Mouse (Mus musculus): Measurements from ENCODE around the gene Foxo3. TPM values are rescaled to one million over a fixed set of nuclear protein-coding genes. Genes with fewer than 3 reads are reported as not detected.

The Foxo3 gene
- polyA plus RNA-seq, 1 experiment from 2014 or later, result 3.5 TPM

GRCm38 (mm10) chr10:42246483-42246882, 30.1 kb downstream of the Foxo3 start:
- no peak for ATAC-seq
- no peak overlapping the region for H3K4me3 ChIP-seq (replicated peaks)
- no peaks in the 10 kb centered on the region for H3K36me3 ChIP-seq
- no peak overlapping the region for H3K4me2 ChIP-seq (replicated peaks)
- no peak overlapping the region for H3K9ac ChIP-seq (replicated peaks)
- no peaks in the 10 kb centered on the region for H3K9me3 ChIP-seq
- no peak overlapping the region for H3K27ac ChIP-seq
- WGBS, result 80% methylated on average over 3 of the region's 3 CpGs
- peaks cover 14% of the 10 kb centered on the region; the same call in 1 of the 2 replicates for H3K4me1 ChIP-seq (replicated peaks)
- H3K27me3 ChIP-seq, result no peaks in the 10 kb centered on the region

DNA sequence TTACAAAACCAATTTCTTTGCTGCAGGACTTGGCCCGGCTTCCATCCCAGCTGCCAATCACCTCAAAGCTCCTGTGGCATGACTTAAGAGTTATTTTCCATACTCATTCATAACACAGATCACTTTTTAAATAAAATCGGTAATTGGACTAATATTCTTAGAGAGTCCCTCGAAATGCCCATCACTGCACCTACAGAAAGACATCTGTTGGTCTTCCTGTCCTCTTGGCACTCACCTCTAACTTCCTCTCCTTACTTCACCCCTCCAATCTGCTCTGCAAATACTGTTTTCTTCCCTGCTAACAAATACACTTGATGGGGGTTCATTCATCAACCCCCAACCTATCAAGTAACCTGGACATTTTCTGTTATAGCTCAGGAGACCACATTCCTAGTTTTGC, 30.9 kb downstream of the Foxo3 start:
- Histone ChIP-seq H3K4me1 (replicated peaks) (peaks cover 14% of the 10 kb centered on the region; the same call in 1 of the 2 replicates), H3K36me3 (no peaks in the 10 kb centered on the region), H3K27me3 (no peaks in the 10 kb centered on the region), H3K9ac (replicated peaks) (no peak overlapping the region), H3K27ac (no peak overlapping the region), H3K9me3 (no peaks in the 10 kb centered on the region), H3K4me3 (replicated peaks) (no peak overlapping the region), H3K4me2 (replicated peaks) (no peak overlapping the region)
- ATAC-seq, result no peak
- WGBS, result 95% methylated on average over 3 of the region's 3 CpGs

DNA sequence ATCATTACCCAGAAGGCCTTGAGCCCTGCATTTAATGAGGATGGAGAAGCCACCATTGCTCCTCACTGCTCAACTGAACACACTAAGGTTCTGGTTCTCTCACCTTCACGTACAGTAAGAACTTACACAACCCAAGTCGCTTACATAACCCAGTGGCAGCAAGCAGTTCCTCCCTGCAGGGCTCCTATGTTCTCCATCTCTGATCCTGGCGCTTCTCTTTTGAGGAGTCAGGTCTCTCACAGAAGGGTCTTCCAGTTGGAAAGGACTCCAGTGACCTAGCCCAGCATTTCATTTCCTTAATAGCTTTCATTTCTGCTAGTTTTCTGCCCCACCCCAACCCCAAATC, 31.3 kb downstream of the Foxo3 start:
- H3K9ac ChIP-seq (replicated peaks), result no peak overlapping the region
- ATAC-seq, result no peak

GRCm38 (mm10) chr10:42244420-42245255, 31.9 kb downstream of the Foxo3 start:
- no peak for ATAC-seq
- Histone ChIP-seq H3K27me3 (no peaks in the 10 kb centered on the region), H3K9ac (replicated peaks) (no peak overlapping the region), H3K4me2 (replicated peaks) (no peak overlapping the region), H3K9me3 (no peaks in the 10 kb centered on the region), H3K36me3 (no peaks in the 10 kb centered on the region), H3K4me1 (replicated peaks) (peaks cover 12% of the 10 kb centered on the region; the same call in 1 of the 2 replicates), H3K27ac (no peak overlapping the region), H3K4me3 (replicated peaks) (no peak overlapping the region)
- WGBS, result 84% methylated on average over 8 of the region's 8 CpGs

More for the DNA sequence above, 31.3 kb downstream of the Foxo3 start:
- H3K9me3 ChIP-seq, result no peaks in the 10 kb centered on the region
- H3K27ac ChIP-seq, result no peak overlapping the region
- WGBS, result 86% methylated on average over 3 of the region's 3 CpGs
- H3K4me2 ChIP-seq (replicated peaks), result no peak overlapping the region
- H3K4me1 ChIP-seq (replicated peaks), result peaks cover 14% of the 10 kb centered on the region; the same call in 1 of the 2 replicates
- no peaks in the 10 kb centered on the region for H3K36me3 ChIP-seq
- H3K27me3 ChIP-seq, result no peaks in the 10 kb centered on the region
- no peak overlapping the region for H3K4me3 ChIP-seq (replicated peaks)

- no peak for ATAC-seq
- no peak overlapping the region for H3K27ac ChIP-seq
- H3K9me3 ChIP-seq, result no peaks in the 10 kb centered on the region
- no peak overlapping the region for H3K9ac ChIP-seq (replicated peaks)
- H3K36me3 ChIP-seq, result no peaks in the 10 kb centered on the region
- WGBS, result 94% methylated on average over 7 of the region's 7 CpGs
- 0 out of 2 replicates have a peak, but pooled peaks cover 6% of the 10 kb centered on the region for H3K4me1 ChIP-seq (replicated peaks)
- no peak overlapping the region for H3K4me2 ChIP-seq (replicated peaks)
- H3K4me3 ChIP-seq (replicated peaks), result no peak overlapping the region
- no peaks in the 10 kb centered on the region for H3K27me3 ChIP-seq
Observed at GRCm38 (mm10) chr10:42243925-42244324, 32.6 kb downstream of the Foxo3 start.

DNA sequence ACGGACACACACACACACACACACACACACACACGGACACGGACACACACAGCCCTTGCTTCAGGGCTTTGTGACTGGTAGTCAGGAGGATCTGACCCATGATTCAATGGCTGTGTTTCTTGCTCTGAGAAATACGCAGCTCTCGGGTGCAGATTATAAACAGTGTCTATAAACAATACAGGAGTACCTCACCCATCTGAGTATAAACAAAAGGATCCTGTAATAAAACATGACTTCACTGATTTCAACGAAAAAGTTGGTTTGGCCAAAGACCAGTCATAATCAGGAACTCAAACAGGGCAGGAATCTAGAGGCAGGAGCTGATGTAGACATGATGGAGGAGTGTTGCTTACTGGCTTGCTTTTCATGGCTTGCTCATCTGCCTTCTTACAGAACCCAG, 34.1 kb downstream of the Foxo3 start:
- Histone ChIP-seq H3K36me3 (no peaks in the 10 kb centered on the region), H3K4me3 (replicated peaks) (no peak overlapping the region), H3K9ac (replicated peaks) (no peak overlapping the region), H3K9me3 (no peaks in the 10 kb centered on the region), H3K27me3 (no peaks in the 10 kb centered on the region), H3K27ac (no peak overlapping the region), H3K4me2 (replicated peaks) (no peak overlapping the region), H3K4me1 (replicated peaks) (0 out of 2 replicates have a peak, but pooled peaks cover 6% of the 10 kb centered on the region)
- WGBS, result 94% methylated on average over 6 of the region's 6 CpGs
- ATAC-seq, result no peak

GRCm38 (mm10) chr10:42241775-42242174, 34.8 kb downstream of the Foxo3 start:
- H3K27me3 ChIP-seq, result no peaks in the 10 kb centered on the region
- no peak overlapping the region for H3K9ac ChIP-seq (replicated peaks)
- no peaks in the 10 kb centered on the region for H3K9me3 ChIP-seq
- no peak overlapping the region for H3K4me3 ChIP-seq (replicated peaks)
- 0 out of 2 replicates have a peak, but pooled peaks cover 6% of the 10 kb centered on the region for H3K4me1 ChIP-seq (replicated peaks)
- no peak for ATAC-seq
- no peak overlapping the region for H3K4me2 ChIP-seq (replicated peaks)
- no peaks in the 10 kb centered on the region for H3K36me3 ChIP-seq
- no peak overlapping the region for H3K27ac ChIP-seq
- 70% methylated on average over 4 of the region's 4 CpGs for WGBS

DNA sequence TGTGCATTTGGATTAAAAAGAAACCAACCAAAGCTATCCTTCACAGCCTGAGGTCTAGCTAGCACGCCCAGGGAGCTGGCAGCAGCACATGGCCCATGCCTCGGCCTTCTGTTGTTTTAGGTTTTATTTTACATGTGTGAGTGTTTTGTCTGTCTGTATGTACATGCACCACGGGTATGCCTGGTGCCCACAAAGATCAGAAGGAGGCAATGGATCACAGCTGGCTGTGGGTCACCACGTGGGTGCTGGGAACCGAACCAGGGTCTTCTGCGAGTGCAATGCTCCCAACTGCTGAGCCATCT, 36.8 kb downstream of the Foxo3 start:
- Histone ChIP-seq H3K4me1 (replicated peaks) (0 out of 2 replicates have a peak, but pooled peaks cover 6% of the 10 kb centered on the region), H3K9me3 (no peaks in the 10 kb centered on the region), H3K4me3 (replicated peaks) (no peak overlapping the region), H3K27me3 (no peaks in the 10 kb centered on the region), H3K4me2 (replicated peaks) (no peak overlapping the region), H3K27ac (no peak overlapping the region), H3K36me3 (no peaks in the 10 kb centered on the region), H3K9ac (replicated peaks) (no peak overlapping the region)
- 91% methylated on average over 6 of the region's 6 CpGs for WGBS
- no peak for ATAC-seq

GRCm38 (mm10) chr10:42238923-42239809, 37.4 kb downstream of the Foxo3 start:
- no peak; the same call in 1 of the 2 replicates for ATAC-seq
- Histone ChIP-seq H3K4me1 (replicated peaks) (0 out of 2 replicates have a peak, but pooled peaks cover 6% of the 10 kb centered on the region), H3K4me3 (replicated peaks) (no peak overlapping the region), H3K27me3 (no peaks in the 10 kb centered on the region), H3K27ac (no peak overlapping the region), H3K4me2 (replicated peaks) (no peak overlapping the region), H3K36me3 (no peaks in the 10 kb centered on the region), H3K9ac (replicated peaks) (no peak overlapping the region), H3K9me3 (no peaks in the 10 kb centered on the region)
- WGBS, result 76% methylated on average over 15 of the region's 15 CpGs

DNA sequence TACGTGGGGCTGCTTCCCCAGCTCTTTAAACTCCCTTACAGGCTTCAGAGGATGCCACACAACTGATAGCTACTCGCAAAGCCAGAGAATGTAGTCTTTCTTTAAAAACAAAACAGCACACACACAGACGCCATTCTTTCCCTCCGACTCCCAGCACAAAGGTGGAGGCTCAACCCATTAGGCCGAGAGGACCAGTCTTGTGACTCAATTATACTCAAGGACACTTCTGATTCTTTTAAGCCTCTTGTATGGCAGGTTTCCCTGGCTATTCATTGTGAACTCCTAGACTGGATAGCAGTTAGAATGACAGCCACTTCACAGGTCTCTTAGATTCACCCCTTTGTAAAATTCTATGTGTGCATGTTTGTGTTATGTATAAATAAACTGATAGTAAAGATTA, 38.3 kb downstream of the Foxo3 start:
- Histone ChIP-seq H3K9ac (replicated peaks) (no peak overlapping the region), H3K27me3 (no peaks in the 10 kb centered on the region), H3K4me2 (replicated peaks) (no peak overlapping the region), H3K4me3 (replicated peaks) (no peak overlapping the region), H3K9me3 (no peaks in the 10 kb centered on the region), H3K27ac (no peak overlapping the region), H3K36me3 (no peaks in the 10 kb centered on the region), H3K4me1 (replicated peaks) (0 out of 2 replicates have a peak, but pooled peaks cover 6% of the 10 kb centered on the region)
- ATAC-seq, result no peak
- WGBS, result 37% methylated on average over 5 of the region's 5 CpGs

DNA sequence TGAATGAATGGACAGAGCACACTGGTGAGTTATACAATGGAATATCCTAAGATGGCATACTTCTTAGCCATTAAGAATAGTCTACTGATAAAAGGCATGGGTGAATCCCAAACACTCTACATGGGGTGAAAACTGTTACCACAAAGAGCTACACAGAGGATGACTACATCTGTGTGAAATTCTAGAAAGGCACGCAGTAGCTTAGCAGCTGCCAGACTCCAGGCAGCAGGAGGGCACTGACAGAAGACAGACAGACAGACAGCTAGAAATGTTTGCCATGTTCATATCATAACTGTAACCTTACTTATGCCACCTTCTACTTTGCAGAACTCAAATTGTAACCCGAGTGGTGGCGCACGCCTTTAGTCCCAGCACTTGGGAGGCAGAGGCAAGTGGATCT, 39.0 kb downstream of the Foxo3 start:
- Histone ChIP-seq H3K4me1 (replicated peaks) (peaks cover 11% of the 10 kb centered on the region; the same call in 1 of the 2 replicates), H3K27me3 (no peaks in the 10 kb centered on the region), H3K4me2 (replicated peaks) (no peak overlapping the region), H3K4me3 (replicated peaks) (no peak overlapping the region), H3K9ac (replicated peaks) (no peak overlapping the region), H3K27ac (no peak overlapping the region), H3K9me3 (no peaks in the 10 kb centered on the region), H3K36me3 (no peaks in the 10 kb centered on the region)
- WGBS, result 95% methylated on average over 4 of the region's 4 CpGs
- ATAC-seq, result no peak

DNA sequence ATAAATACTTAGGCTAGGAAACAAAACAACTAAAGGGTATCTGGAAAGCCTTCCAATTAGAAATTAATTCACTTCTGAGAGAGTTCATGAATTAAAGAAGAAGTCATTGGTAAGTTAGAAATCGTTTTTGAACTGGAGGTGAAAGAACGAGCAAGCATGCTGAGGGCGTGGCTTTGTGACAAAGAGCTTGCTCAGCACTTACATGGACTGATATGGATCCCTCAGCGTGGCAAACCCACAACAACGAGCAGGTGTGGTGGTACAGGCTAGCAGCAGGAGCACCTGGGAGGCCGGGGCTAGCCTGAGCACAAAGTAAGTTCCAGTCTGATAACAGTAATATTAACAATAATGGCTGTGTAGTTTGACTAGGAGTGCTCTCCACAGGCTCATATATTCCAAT, 41.2 kb downstream of the Foxo3 start:
- WGBS, result 87% methylated on average over 6 of the region's 6 CpGs
- no peak overlapping the region for H3K4me3 ChIP-seq (replicated peaks)
- H3K27ac ChIP-seq, result no peak overlapping the region
- peaks cover 8% of the 10 kb centered on the region; the same call in 1 of the 2 replicates for H3K4me1 ChIP-seq (replicated peaks)
- no peak overlapping the region for H3K9ac ChIP-seq (replicated peaks)
- no peak for ATAC-seq
- no peaks in the 10 kb centered on the region for H3K9me3 ChIP-seq
- no peaks in the 10 kb centered on the region for H3K27me3 ChIP-seq
- no peaks in the 10 kb centered on the region for H3K36me3 ChIP-seq
- H3K4me2 ChIP-seq (replicated peaks), result no peak overlapping the region
